Mouse (Mus musculus): ENCODE data around the gene Papola. TPM values are rescaled to one million over a fixed set of nuclear protein-coding genes. Genes with fewer than 3 reads are reported as not detected.

Papola gene
- polyA plus RNA-seq, 1 experiment from 2014 or later, result 226 TPM

DNA sequence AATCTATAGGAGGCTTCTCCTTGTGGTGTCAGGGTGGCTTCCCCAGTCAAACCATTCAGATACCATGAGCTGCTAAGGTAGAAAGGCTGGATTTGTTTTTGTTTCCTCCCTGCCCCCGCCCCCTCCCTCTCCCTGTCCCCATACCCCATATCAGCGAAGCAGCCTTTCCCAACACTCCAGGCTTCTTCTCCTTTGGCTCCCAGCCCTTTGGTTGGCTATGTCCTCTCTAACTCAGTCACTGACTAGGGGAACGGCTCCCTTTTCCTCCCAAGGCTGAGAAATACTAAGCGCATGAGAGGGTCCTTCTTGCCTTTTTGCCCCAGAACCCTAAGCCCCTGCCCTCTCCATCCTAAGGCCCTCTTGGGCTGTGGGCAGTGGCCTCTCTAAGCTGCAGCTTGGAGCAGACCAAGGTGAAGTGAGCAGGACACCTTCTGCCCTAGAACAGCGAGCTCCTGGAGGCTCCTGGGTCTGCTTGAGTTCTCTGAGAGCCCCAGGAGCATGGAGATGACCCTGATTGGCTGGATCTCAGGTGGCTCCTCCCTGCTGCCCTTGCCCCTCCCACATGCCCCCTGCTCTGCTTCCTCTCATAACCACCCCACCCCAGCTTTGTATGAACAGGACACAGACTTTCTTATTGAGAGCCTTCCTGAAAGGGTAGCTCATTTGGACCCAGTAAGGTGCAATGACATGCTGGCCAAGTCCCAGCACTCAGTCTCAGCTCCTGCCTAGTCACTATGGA lies 73.6 kb downstream of the Papola start:
- H3K9ac ChIP-seq (ENCODE audit: low read length), result no peak overlapping the region
- WGBS, result 73% methylated on average over 5 of the region's 5 CpGs
- no peak for ATAC-seq (ENCODE audit: insufficient number of reproducible peaks, low FRiP score, low TSS enrichment, low read depth)

DNA sequence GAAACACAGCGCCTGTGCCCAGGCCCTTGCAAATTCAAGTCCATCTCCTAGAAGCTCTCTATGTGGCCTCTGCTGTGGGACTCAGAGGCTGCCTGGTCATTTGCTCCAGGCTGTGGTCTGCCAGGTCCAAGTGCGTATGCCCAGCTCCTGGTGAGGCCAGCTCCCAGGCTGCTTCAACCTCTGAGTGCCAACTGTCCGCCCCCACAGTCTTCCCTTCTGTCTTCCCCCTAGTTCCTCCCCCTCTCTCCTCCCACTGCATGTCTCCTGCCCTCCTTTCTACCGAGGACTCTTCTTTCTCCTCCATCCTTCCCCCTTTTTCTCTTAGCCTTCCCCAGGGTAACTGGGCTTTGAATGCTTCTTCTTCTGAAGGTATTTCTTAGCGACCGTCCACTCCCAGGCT lies 77.6 kb downstream of the Papola start:
- ATAC-seq (ENCODE audit: insufficient number of reproducible peaks, low FRiP score, low TSS enrichment, low read depth) (no peak), DNase-seq (ENCODE audit: low spot score) (no peak)
- H3K4me1 ChIP-seq (ENCODE audit: control insufficient read depth, insufficient read depth, low read length), result peaks cover 9% of the 10 kb centered on the region
- 0 out of 2 replicates have a peak overlapping the region, but pooled peaks have one; percentile 26 for H3K27ac ChIP-seq (replicated peaks; ENCODE audit: low read depth, low read length)
- H3K36me3 ChIP-seq (ENCODE audit: control insufficient read depth, insufficient read depth, low read length), result no peaks in the 10 kb centered on the region
- H3K9ac ChIP-seq (ENCODE audit: low read length), result no peak overlapping the region
- H3K4me3 ChIP-seq (ENCODE audit: low read depth, low read length), result no peak overlapping the region
- H3K9me3 ChIP-seq (ENCODE audit: control insufficient read depth, low read length), result no peaks in the 10 kb centered on the region
- WGBS, result 74% methylated on average over 6 of the region's 6 CpGs
- H3K4me2 ChIP-seq (ENCODE audit: low read depth, severe bottlenecking), result no peak overlapping the region
- H3K27me3 ChIP-seq (ENCODE audit: control insufficient read depth, insufficient read depth, low read length), result no peaks in the 10 kb centered on the region

More for the DNA sequence above, 73.6 kb downstream of the Papola start:
- Histone ChIP-seq H3K27me3 (ENCODE audit: control insufficient read depth, insufficient read depth, low read length) (no peaks in the 10 kb centered on the region), H3K4me1 (ENCODE audit: control insufficient read depth, insufficient read depth, low read length) (peaks cover 7% of the 10 kb centered on the region), H3K4me2 (ENCODE audit: low read depth, severe bottlenecking) (no peak overlapping the region), H3K9me3 (ENCODE audit: control insufficient read depth, low read length) (no peaks in the 10 kb centered on the region), H3K27ac (replicated peaks; ENCODE audit: low read depth, low read length) (no peak overlapping the region), H3K36me3 (ENCODE audit: control insufficient read depth, insufficient read depth, low read length) (no peaks in the 10 kb centered on the region), H3K4me3 (ENCODE audit: low read depth, low read length) (no peak overlapping the region)
- no peak for DNase-seq (ENCODE audit: low spot score)

DNA sequence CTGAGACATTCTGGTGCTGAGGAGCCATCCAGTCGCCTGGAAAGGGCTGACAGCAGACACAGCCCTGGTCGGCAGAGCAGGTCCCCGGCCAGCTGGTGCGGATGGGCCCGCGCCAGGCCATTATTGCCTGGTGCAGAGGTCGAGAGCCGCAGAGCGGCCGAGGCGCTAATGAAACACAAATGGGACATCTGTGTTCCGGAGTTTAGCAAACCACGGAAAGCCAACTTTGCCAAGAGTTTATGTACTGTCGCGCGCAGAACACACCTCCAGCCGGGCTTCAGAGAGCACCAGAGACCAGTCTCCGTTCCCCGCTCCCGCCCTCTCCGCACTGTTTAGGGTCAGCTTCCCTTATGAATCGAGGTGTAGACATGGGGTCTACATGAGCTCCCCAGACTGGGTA lies 78.1 kb downstream of the Papola start:
- Histone ChIP-seq H3K4me1 (ENCODE audit: control insufficient read depth, insufficient read depth, low read length) (peaks cover 9% of the 10 kb centered on the region), H3K4me2 (ENCODE audit: low read depth, severe bottlenecking) (0 out of 2 replicates have a peak overlapping the region, but pooled peaks have one; percentile 13), H3K9ac (ENCODE audit: low read length) (no peak overlapping the region), H3K9me3 (ENCODE audit: control insufficient read depth, low read length) (no peaks in the 10 kb centered on the region), H3K27ac (replicated peaks; ENCODE audit: low read depth, low read length) (no peak overlapping the region), H3K36me3 (ENCODE audit: control insufficient read depth, insufficient read depth, low read length) (no peaks in the 10 kb centered on the region), H3K4me3 (ENCODE audit: low read depth, low read length) (no peak overlapping the region), H3K27me3 (ENCODE audit: control insufficient read depth, insufficient read depth, low read length) (no peaks in the 10 kb centered on the region)
- ATAC-seq (ENCODE audit: insufficient number of reproducible peaks, low FRiP score, low TSS enrichment, low read depth) (peak; percentile 63; the same call in 1 of the 2 replicates), DNase-seq (ENCODE audit: low spot score) (peak; percentile 66)
- WGBS, result 35% methylated on average over 22 of the region's 22 CpGs

DNA sequence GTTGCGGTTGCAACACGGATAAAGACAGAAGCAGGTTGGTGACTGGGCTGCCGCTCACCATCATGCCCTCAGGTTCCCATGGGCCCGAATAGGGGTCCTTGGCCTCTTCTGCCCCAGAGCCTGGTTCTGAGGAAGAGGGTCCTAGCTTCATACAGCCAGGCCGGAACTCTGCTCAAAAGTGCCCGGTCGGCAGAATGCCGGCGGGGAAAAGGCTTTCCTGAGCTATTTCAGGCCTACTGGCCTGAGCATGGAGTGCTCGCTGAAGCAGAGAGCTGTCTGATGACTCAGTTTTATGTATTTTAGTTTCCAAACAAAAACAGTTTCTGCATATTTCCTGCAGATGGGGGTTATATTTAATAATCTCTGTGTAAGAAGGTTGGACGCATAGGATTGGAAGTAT lies 78.9 kb downstream of the Papola start:
- H3K9ac ChIP-seq (ENCODE audit: low read length), result no peak overlapping the region
- H3K4me3 ChIP-seq (ENCODE audit: low read depth, low read length), result no peak overlapping the region
- ATAC-seq (ENCODE audit: insufficient number of reproducible peaks, low FRiP score, low TSS enrichment, low read depth) (no peak), DNase-seq (ENCODE audit: low spot score) (no peak)
- peaks cover 9% of the 10 kb centered on the region; the same call in 1 of the 2 replicates for H3K4me1 ChIP-seq (ENCODE audit: control insufficient read depth, insufficient read depth, low read length)
- WGBS, result 89% methylated on average over 11 of the region's 11 CpGs
- no peaks in the 10 kb centered on the region for H3K27me3 ChIP-seq (ENCODE audit: control insufficient read depth, insufficient read depth, low read length)
- H3K9me3 ChIP-seq (ENCODE audit: control insufficient read depth, low read length), result no peaks in the 10 kb centered on the region
- no peaks in the 10 kb centered on the region for H3K36me3 ChIP-seq (ENCODE audit: control insufficient read depth, insufficient read depth, low read length)
- no peak overlapping the region for H3K27ac ChIP-seq (replicated peaks; ENCODE audit: low read depth, low read length)
- no peak overlapping the region for H3K4me2 ChIP-seq (ENCODE audit: low read depth, severe bottlenecking)

DNA sequence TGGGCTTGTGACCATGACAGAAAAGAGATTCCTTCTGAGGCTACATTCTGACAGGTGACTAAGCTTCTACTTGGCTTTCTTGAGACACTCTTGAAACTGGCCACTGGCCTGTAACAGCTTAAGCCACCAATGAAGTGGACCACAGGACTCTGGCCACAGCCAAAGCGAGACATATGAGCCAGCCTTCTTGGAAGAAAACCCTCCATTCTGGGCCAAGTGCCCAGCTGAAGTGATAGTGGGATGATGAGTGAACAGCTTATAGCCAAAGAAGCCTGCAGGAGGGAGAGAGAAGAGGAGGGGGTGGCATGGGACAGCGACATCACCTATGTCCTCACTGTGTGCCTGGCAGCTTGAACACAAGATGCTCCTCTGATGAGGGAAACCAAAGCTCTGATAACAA lies 83.2 kb downstream of the Papola start:
- Histone ChIP-seq H3K27ac (replicated peaks; ENCODE audit: low read depth, low read length) (no peak overlapping the region), H3K4me3 (ENCODE audit: low read depth, low read length) (no peak overlapping the region), H3K9me3 (ENCODE audit: control insufficient read depth, low read length) (no peaks in the 10 kb centered on the region), H3K9ac (ENCODE audit: low read length) (no peak overlapping the region), H3K36me3 (ENCODE audit: control insufficient read depth, insufficient read depth, low read length) (no peaks in the 10 kb centered on the region), H3K4me2 (ENCODE audit: low read depth, severe bottlenecking) (no peak overlapping the region), H3K27me3 (ENCODE audit: control insufficient read depth, insufficient read depth, low read length) (0 out of 2 replicates have a peak, but pooled peaks cover 3% of the 10 kb centered on the region), H3K4me1 (ENCODE audit: control insufficient read depth, insufficient read depth, low read length) (peaks cover 9% of the 10 kb centered on the region; the same call in 1 of the 2 replicates)
- ATAC-seq (ENCODE audit: insufficient number of reproducible peaks, low FRiP score, low TSS enrichment, low read depth) (no peak), DNase-seq (ENCODE audit: low spot score) (no peak)
- 91% methylated on average over 2 of the region's 2 CpGs for WGBS

DNA sequence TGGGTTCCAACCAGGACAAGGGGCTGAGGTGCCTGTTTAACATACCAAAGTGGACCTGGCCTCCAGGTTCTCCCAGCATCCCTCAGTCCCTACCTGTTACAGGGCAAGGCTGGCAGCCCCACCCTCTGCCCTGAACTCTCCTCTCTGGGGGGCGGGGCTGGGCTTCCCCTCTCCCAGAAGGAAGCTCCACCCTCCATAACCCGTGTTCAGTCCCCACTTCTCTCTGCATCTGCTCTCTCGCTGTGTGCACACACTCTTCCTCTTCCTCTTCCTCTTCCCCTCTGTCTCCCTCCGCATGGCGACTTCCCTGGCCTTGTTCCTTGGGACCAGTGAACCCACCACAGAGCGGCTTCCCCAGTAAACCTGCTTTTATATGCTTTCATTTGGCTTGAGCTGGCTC lies 84.7 kb downstream of the Papola start:
- Histone ChIP-seq H3K4me1 (ENCODE audit: control insufficient read depth, insufficient read depth, low read length) (peaks cover 3% of the 10 kb centered on the region; the same call in 1 of the 2 replicates), H3K9ac (ENCODE audit: low read length) (no peak overlapping the region), H3K27ac (replicated peaks; ENCODE audit: low read depth, low read length) (no peak overlapping the region), H3K27me3 (ENCODE audit: control insufficient read depth, insufficient read depth, low read length) (0 out of 2 replicates have a peak, but pooled peaks cover 3% of the 10 kb centered on the region), H3K4me3 (ENCODE audit: low read depth, low read length) (no peak overlapping the region), H3K9me3 (ENCODE audit: control insufficient read depth, low read length) (no peaks in the 10 kb centered on the region), H3K36me3 (ENCODE audit: control insufficient read depth, insufficient read depth, low read length) (no peaks in the 10 kb centered on the region), H3K4me2 (ENCODE audit: low read depth, severe bottlenecking) (0 out of 2 replicates have a peak overlapping the region, but pooled peaks have one; percentile 7)
- ATAC-seq (ENCODE audit: insufficient number of reproducible peaks, low FRiP score, low TSS enrichment, low read depth) (no peak), DNase-seq (ENCODE audit: low spot score) (no peak)
- 24% methylated on average over 6 of the region's 6 CpGs for WGBS

DNA sequence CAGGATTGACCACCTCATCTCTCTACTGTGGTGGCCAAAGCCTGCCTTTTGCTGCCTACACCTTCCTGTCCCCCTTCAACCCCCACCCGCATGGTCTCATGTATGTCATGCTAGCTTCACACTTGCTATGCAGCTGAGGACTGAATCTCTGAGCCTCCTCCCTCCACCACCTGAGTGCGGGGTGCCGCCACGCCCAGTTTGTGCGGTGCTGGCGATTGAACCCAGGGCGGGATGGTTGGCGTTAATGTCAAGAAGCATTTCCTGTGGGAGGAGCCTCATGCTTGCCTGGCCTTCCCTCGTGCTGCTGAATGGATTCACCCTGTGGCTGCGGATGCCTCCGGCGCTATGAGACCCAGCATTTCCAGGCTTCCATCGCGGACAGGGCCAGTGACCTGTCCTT lies 85.2 kb downstream of the Papola start:
- no peak for ATAC-seq (ENCODE audit: insufficient number of reproducible peaks, low FRiP score, low TSS enrichment, low read depth)

DNA sequence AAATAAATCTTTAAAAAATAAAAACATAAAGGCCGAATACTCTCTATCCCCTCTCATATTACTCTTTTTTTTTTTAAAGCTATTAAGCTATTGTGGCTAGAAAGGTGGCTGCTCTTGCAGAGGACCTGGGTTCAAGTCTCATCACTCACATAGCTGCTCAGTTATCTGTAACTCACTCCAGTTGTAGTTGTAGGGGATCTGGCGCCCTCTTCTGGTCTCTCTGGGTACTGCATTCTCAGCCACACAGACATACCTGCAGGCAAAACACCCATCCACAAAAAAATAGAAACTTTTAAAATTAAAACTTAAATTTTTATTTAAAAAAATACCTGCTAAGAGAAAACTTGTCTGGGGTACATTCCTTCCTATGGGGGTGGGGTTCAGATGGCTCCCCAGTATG lies 88.8 kb downstream of the Papola start:
- peak; percentile 43 for DNase-seq (ENCODE audit: low spot score)
- 51% methylated on average over 2 of the region's 2 CpGs for WGBS
- 0 out of 2 replicates have a peak, but pooled peaks cover 3% of the 10 kb centered on the region for H3K27me3 ChIP-seq (ENCODE audit: control insufficient read depth, insufficient read depth, low read length)

More for the DNA sequence above, 85.2 kb downstream of the Papola start:
- Histone ChIP-seq H3K36me3 (ENCODE audit: control insufficient read depth, insufficient read depth, low read length) (no peaks in the 10 kb centered on the region), H3K4me3 (ENCODE audit: low read depth, low read length) (no peak overlapping the region), H3K4me2 (ENCODE audit: low read depth, severe bottlenecking) (0 out of 2 replicates have a peak overlapping the region, but pooled peaks have one; percentile 7), H3K27me3 (ENCODE audit: control insufficient read depth, insufficient read depth, low read length) (0 out of 2 replicates have a peak, but pooled peaks cover 3% of the 10 kb centered on the region), H3K9ac (ENCODE audit: low read length) (no peak overlapping the region), H3K4me1 (ENCODE audit: control insufficient read depth, insufficient read depth, low read length) (peaks cover 3% of the 10 kb centered on the region; the same call in 1 of the 2 replicates), H3K27ac (replicated peaks; ENCODE audit: low read depth, low read length) (no peak overlapping the region), H3K9me3 (ENCODE audit: control insufficient read depth, low read length) (no peaks in the 10 kb centered on the region)
- DNase-seq (ENCODE audit: low spot score), result no peak
- WGBS, result 27% methylated on average over 14 of the region's 14 CpGs

More for the DNA sequence above, 88.8 kb downstream of the Papola start:
- H3K36me3 ChIP-seq (ENCODE audit: control insufficient read depth, insufficient read depth, low read length), result no peaks in the 10 kb centered on the region
- ATAC-seq (ENCODE audit: insufficient number of reproducible peaks, low FRiP score, low TSS enrichment, low read depth), result no peak
- H3K4me3 ChIP-seq (ENCODE audit: low read depth, low read length), result no peak overlapping the region
- no peak overlapping the region for H3K9ac ChIP-seq (ENCODE audit: low read length)
- no peak overlapping the region for H3K27ac ChIP-seq (replicated peaks; ENCODE audit: low read depth, low read length)
- no peak overlapping the region for H3K4me2 ChIP-seq (ENCODE audit: low read depth, severe bottlenecking)
- H3K9me3 ChIP-seq (ENCODE audit: control insufficient read depth, low read length), result no peaks in the 10 kb centered on the region
- peaks cover 3% of the 10 kb centered on the region; the same call in 1 of the 2 replicates for H3K4me1 ChIP-seq (ENCODE audit: control insufficient read depth, insufficient read depth, low read length)

Measured in limb, embryonic 11.5 days (tissue).